36 mouse cellular contexts compared by ENCODE assay signal in genomic region chrX:103688551-103688950, GRCm38 (mm10). TPM values are rescaled to one million over a fixed set of nuclear protein-coding genes. Genes with fewer than 3 reads are reported as not detected.
DNase-seq lines count a peak whose midpoint lies in the region.
"Had no signal": no experiment of that assay in that cellular context is flagged by ENCODE, and none has a peak within 500 bp of the region (broad histone marks: within the 10 kb centered on the region; RNA-seq: fewer than 3 reads in every experiment).

No protein-coding gene starts in this region.

- intact Hi-C loops in left cerebral cortex, postnatal 4 days (cut with DNase I) = no loop called here
- intact Hi-C loops in left cerebral cortex, postnatal 25 days (cut with DNase I) = no loop called here

- peak; percentile 22 for DNase-seq in cerebellum, adult 18-20 months
- no peak for DNase-seq in cerebellum, adult 8-10 months
- peak; percentile 51 for DNase-seq in left cerebral cortex, postnatal 4 days
- no peak for DNase-seq in left cerebral cortex, postnatal 25 days (ENCODE audit: low spot score in 2 of 2)
- DNase-seq in cerebellum, postnatal 10 days = peak; percentile 72 to 80
- peak; percentile 26 to 30 for DNase-seq in cerebellum, postnatal 36 days
- DNase-seq in thymus, postnatal 10 days (ENCODE audit: low spot score in 2 of 2) = no peak
- no peak for DNase-seq in thymus, postnatal 0 days (ENCODE audit: low spot score)
- DNase-seq: adrenal gland, adult 2 months; adrenal gland, postnatal 14 days; embryo, embryonic 11 days; gastrocnemius, postnatal 10 days; gastrocnemius, postnatal 36 days; heart, adult 2 months; heart, postnatal 14 days; heart, postnatal 4 days; kidney, adult 18-20 months; kidney, adult 9 months had no signal

RNA-seq across cellular contexts. Expression of gene Zcchc13, which starts 58.2 kb away (rescaled TPM):
- total RNA-seq in left cerebral cortex, postnatal 4 days (2021) = not detected
- not detected for total RNA-seq in left cerebral cortex, postnatal 25 days (2021)
- not detected in 2 replicates for polyA plus RNA-seq in thymus, postnatal 0 days (2015; fragmentation: Nextera tagmentation; extraction: Ambion mirVana)
- total RNA-seq: adrenal gland, adult 2 months; adrenal gland, postnatal 14 days; adrenal gland, postnatal 4 days; gastrocnemius, adult 18-20 months; gastrocnemius, postnatal 10 days; gastrocnemius, postnatal 36 days; granulocyte monocyte progenitor cell, adult 5-6 weeks; heart, adult 2 months; heart, postnatal 14 days; heart, postnatal 4 days; MEL had no signal
- polyA plus RNA-seq: adrenal gland, adult 2 months; brain, embryonic 14.5 days; C2C12; CD4-positive, CD25-positive, alpha-beta regulatory T cell, adult 4 months; embryonic facial prominence, embryonic 10.5 days; embryonic facial prominence, embryonic 13.5 days; erythroblast, embryonic 14.5 days; forebrain, embryonic 12.5 days; forebrain, embryonic 16.5 days; heart, adult 2 months; heart, embryonic 10.5 days; heart, embryonic 13.5 days; heart, embryonic 16.5 days; hindbrain, embryonic 12.5 days; hindbrain, embryonic 15.5 days; intestine, embryonic 16.5 days had no signal

Comparison
In these comparisons a context has a peak if more than half of its experiments do, and no peak if none do; other contexts are left out.
1. DNase-seq: peak in cerebellum, adult 18-20 months (2 of 2), left cerebral cortex, postnatal 4 days (single experiment), cerebellum, postnatal 10 days (2 of 2) and cerebellum, postnatal 36 days (2 of 2); none in cerebellum, adult 8-10 months (single experiment), left cerebral cortex, postnatal 25 days (0 of 2), thymus, postnatal 10 days (0 of 2) and thymus, postnatal 0 days (single experiment).